Mouse (Mus musculus) forebrain, embryonic 10.5 days (tissue): ENCODE measurements around the gene Dock4. TPM values are rescaled to one million over a fixed set of nuclear protein-coding genes. Genes with fewer than 3 reads are reported as not detected.

Experiments used
- DNase-seq: peaks from one replicate; pipeline ENCODE4 v3.0.0-alpha.2; 2017; ENCODE audit warnings: low spot score; ENCODE audit errors: extremely low spot score
- H3K27ac ChIP-seq: fragments of 300-500 bp; sonication (generic); 2 replicates; pipeline ENCODE4 v1.5.1; 2016; ENCODE audit warnings: mild to moderate bottlenecking
- H3K27me3 ChIP-seq: fragments of 300-500 bp; sonication (generic); 2 replicates; pipeline ENCODE4 v1.6.1; 2016; ENCODE audit warnings: mild to moderate bottlenecking; ENCODE audit not compliant: poor library complexity, severe bottlenecking
- H3K36me3 ChIP-seq: fragments of 300-500 bp; sonication (generic); replicated peaks from 2 replicates; pipeline ENCODE4 v1.6.1; 2016; ENCODE audit warnings: mild to moderate bottlenecking, moderate library complexity
- H3K4me1 ChIP-seq: fragments of 300-500 bp; sonication (generic); 2 replicates; pipeline ENCODE4 v1.6.1; 2016
- H3K4me3 ChIP-seq: fragments of 300-500 bp; sonication (generic); 2 replicates; pipeline ENCODE4 v1.5.1; 2016; ENCODE audit warnings: mild to moderate bottlenecking, moderate library complexity
- H3K9me3 ChIP-seq: fragments of 300-500 bp; sonication (generic); 2 replicates; pipeline ENCODE4 v1.6.1; 2016; ENCODE audit warnings: mild to moderate bottlenecking, moderate library complexity
- WGBS: fragments of 180-500 bp; shearing (Covaris S2); methylation state at CpG from one replicate; pipeline ENCODE4 v1.1.7; 2016; 5-methylcytosine and 5-hydroxymethylcytosine counted together
- polyA plus RNA-seq: library from polyadenylated mRNA; unstranded; fragments of >200 nt; fragmentation: Nextera tagmentation; extraction: Ambion mirVana; gene quantifications from 2 replicates; pipeline ENCODE4 v1.2.1, GENCODE M21; 2016

Gene Dock4
- polyA plus RNA-seq, 1 experiment from 2014 or later, result 16.2 TPM

DNA sequence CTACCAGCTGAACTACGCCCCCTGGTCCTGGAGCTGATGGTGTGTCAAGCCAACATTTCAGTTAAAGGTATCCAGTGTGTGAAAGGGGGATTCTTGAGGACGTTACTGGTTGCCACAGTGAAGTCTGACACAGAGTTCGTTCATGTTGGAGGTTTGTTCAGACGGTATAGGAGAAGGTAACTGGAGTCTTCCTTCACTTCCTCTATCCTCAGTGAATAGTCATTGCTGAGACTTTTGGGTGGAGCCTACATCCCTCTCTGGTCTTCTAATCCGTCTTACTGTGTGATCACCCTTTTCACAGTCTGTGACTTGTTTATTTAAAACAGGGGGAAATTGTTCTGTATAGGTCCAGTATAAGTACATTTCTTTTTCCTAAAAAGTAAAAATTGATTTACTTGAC lies 23.3 kb downstream of the Dock4 start:
- Histone ChIP-seq H3K27me3 (no peaks in the 10 kb centered on the region), H3K4me1 (peaks cover 55% of the 10 kb centered on the region), H3K9me3 (no peaks in the 10 kb centered on the region), H3K36me3 (no peaks in the 10 kb centered on the region), H3K27ac (no peak overlapping the region), H3K4me3 (no peak overlapping the region)
- DNase-seq, result no peak
- WGBS, result 81% methylated on average over 5 of the region's 5 CpGs

- Histone ChIP-seq H3K36me3 (no peaks in the 10 kb centered on the region), H3K4me1 (peaks cover 39% of the 10 kb centered on the region), H3K9me3 (no peaks in the 10 kb centered on the region), H3K27ac (no peak overlapping the region), H3K4me3 (no peak overlapping the region), H3K27me3 (no peaks in the 10 kb centered on the region)
- DNase-seq, result no peak
- 69% methylated on average over 11 of the region's 11 CpGs for WGBS
These were observed 26.1 kb downstream of the Dock4 start for GRCm38 (mm10) chr12:40471649-40472399.

- peaks cover 43% of the 10 kb centered on the region for H3K4me1 ChIP-seq
- no peaks in the 10 kb centered on the region for H3K27me3 ChIP-seq
- WGBS, result 66% methylated on average over 2 of the region's 2 CpGs
- no peaks in the 10 kb centered on the region for H3K9me3 ChIP-seq
- H3K36me3 ChIP-seq, result no peaks in the 10 kb centered on the region
- no peak overlapping the region for H3K27ac ChIP-seq
- DNase-seq, result no peak
- no peak overlapping the region for H3K4me3 ChIP-seq
These were observed 28.0 kb downstream of the Dock4 start for GRCm38 (mm10) chr12:40473709-40474108.

- Histone ChIP-seq H3K4me3 (no peak overlapping the region), H3K4me1 (peaks cover 32% of the 10 kb centered on the region), H3K27me3 (no peaks in the 10 kb centered on the region), H3K36me3 (no peaks in the 10 kb centered on the region), H3K9me3 (no peaks in the 10 kb centered on the region), H3K27ac (no peak overlapping the region)
- no peak for DNase-seq
- 61% methylated on average over 8 of the region's 8 CpGs for WGBS
These were observed 32.1 kb downstream of the Dock4 start for GRCm38 (mm10) chr12:40477621-40478452.

- Histone ChIP-seq H3K4me1 (peaks cover 40% of the 10 kb centered on the region), H3K27ac (0 out of 2 replicates have a peak overlapping the region, but pooled peaks have one; percentile 53), H3K36me3 (no peaks in the 10 kb centered on the region), H3K4me3 (no peak overlapping the region), H3K9me3 (no peaks in the 10 kb centered on the region), H3K27me3 (no peaks in the 10 kb centered on the region)
- no peak for DNase-seq
- WGBS, result 34% methylated on average over 3 of the region's 3 CpGs
These were observed 38.5 kb downstream of the Dock4 start for GRCm38 (mm10) chr12:40484224-40484623.

- Histone ChIP-seq H3K4me1 (peaks cover 39% of the 10 kb centered on the region), H3K27me3 (no peaks in the 10 kb centered on the region), H3K36me3 (no peaks in the 10 kb centered on the region), H3K9me3 (no peaks in the 10 kb centered on the region), H3K27ac (no peak overlapping the region), H3K4me3 (no peak overlapping the region)
- DNase-seq, result no peak
- WGBS, result 75% methylated on average over 1 of the region's 1 CpGs
These were observed 39.5 kb downstream of the Dock4 start for GRCm38 (mm10) chr12:40485210-40485609.

DNA sequence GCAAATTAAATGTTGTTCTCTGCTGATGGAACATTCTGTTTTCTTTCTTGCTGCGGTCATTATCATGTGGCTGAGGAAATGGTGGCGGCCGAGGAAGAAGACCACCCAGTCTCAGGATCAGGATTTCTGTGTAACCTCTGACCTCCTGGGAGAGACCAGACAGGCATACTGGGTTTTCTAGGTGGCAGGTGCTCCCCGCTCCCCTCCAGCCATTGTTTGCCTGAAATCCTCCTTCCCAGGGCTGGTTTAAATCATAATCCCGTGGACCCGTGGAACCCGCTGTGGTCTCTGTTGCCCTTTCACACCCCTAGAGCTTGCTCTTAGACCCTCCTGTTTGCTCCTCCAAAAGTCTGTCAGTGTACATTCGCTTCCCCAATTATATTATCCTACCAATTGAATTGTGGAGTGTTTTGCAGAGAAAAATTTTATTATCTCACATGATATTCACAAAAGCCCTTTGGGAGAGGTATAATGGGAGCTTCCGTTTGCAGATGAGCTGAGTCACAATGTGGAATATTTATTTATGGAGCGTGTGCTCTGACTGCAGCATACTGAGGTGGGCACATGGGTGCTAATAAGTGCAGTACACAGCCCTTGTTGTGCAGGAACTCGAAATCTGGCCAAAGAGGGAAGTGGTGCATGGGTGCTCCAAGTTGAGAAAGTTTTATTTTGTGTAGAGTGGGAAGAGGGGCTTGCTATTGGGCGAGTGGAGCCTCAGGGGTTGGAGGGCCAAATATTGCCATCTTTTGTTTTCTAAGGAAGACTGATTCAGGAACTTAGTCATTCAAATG lies 40.5 kb downstream of the Dock4 start:
- Histone ChIP-seq H3K27ac (peak overlapping the region; percentile 51; the same call in 1 of the 2 replicates), H3K4me3 (no peak overlapping the region), H3K27me3 (no peaks in the 10 kb centered on the region), H3K36me3 (no peaks in the 10 kb centered on the region), H3K4me1 (peaks cover 46% of the 10 kb centered on the region), H3K9me3 (no peaks in the 10 kb centered on the region)
- WGBS, result 43% methylated on average over 12 of the region's 12 CpGs
- DNase-seq, result no peak

DNA sequence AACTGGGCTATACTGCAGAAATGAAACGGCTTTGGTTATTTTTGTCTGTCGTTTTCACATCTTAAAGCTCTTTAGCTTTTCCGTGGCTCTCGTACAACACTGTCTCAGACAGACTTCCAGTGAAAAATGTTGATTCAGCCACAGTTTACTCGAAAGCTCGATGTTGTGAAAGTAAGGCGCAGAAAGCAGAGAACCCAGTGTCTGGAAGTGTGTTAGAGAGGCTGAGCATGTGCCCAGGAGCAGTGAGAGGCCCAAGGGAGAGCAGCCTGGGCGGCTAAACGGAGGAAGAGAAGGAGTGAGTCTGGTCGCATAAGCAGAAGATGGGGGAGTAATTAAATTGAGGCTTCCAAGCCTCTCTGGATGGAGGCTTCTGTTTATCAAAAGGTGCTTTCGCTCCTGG lies 50.6 kb downstream of the Dock4 start:
- Histone ChIP-seq H3K27ac (no peak overlapping the region), H3K4me3 (no peak overlapping the region), H3K4me1 (peaks cover 17% of the 10 kb centered on the region), H3K27me3 (no peaks in the 10 kb centered on the region), H3K9me3 (no peaks in the 10 kb centered on the region), H3K36me3 (no peaks in the 10 kb centered on the region)
- WGBS, result 81% methylated on average over 11 of the region's 11 CpGs
- DNase-seq, result no peak

GRCm38 (mm10) chr12:40497806-40498205 lies 52.1 kb downstream of the Dock4 start:
- Histone ChIP-seq H3K36me3 (no peaks in the 10 kb centered on the region), H3K4me1 (peaks cover 17% of the 10 kb centered on the region), H3K9me3 (no peaks in the 10 kb centered on the region), H3K27me3 (no peaks in the 10 kb centered on the region), H3K27ac (no peak overlapping the region), H3K4me3 (no peak overlapping the region)
- DNase-seq, result no peak
- WGBS, result 86% methylated on average over 5 of the region's 5 CpGs

- Histone ChIP-seq H3K27me3 (no peaks in the 10 kb centered on the region), H3K9me3 (no peaks in the 10 kb centered on the region), H3K36me3 (no peaks in the 10 kb centered on the region), H3K4me1 (peaks cover 17% of the 10 kb centered on the region), H3K27ac (no peak overlapping the region), H3K4me3 (no peak overlapping the region)
- whole genome bisulfite sequencing, result 88% methylated on average over 7 of the region's 7 CpGs
- DNase-seq, result no peak
These were observed 52.5 kb downstream of the Dock4 start for GRCm38 (mm10) chr12:40498250-40498671.

- Histone ChIP-seq H3K9me3 (no peaks in the 10 kb centered on the region), H3K27me3 (no peaks in the 10 kb centered on the region), H3K36me3 (no peaks in the 10 kb centered on the region), H3K27ac (peak overlapping the region; percentile 22; the same call in 1 of the 2 replicates), H3K4me1 (peaks cover 17% of the 10 kb centered on the region), H3K4me3 (no peak overlapping the region)
- 76% methylated on average over 15 of the region's 15 CpGs for WGBS
- DNase-seq, result no peak
These were observed 53.3 kb downstream of the Dock4 start for GRCm38 (mm10) chr12:40498928-40499626.
